Mouse (Mus musculus) ES-Bruce4 (cell line): Measurements from ENCODE around the gene Rere.

Experiments
- CTCF ChIP-seq: IDR thresholded peaks from one replicate; pipeline ENCODE4 v1.8.1; 2011; ENCODE audit warnings: low read depth, low read length
- EP300 ChIP-seq: IDR thresholded peaks from 2 replicates; pipeline ENCODE4 v1.6.1; 2011; ENCODE audit warnings: low read depth, low read length; ENCODE audit not compliant: insufficient read depth

- TF ChIP-seq CTCF: no peak
- TF ChIP-seq EP300: no peak
Observed at GRCm38 (mm10) chr4:150394091-150394490, 112.6 kb downstream of the Rere start.
